Mouse (Mus musculus): ENCODE measurements at regions not wholly inside any gene's neighbourhood (a gene's known extent, or its start where the extent isn't known, plus 50 kb on each side); places are given as distances from the start of the nearest gene placed in this dataset.

DNA sequence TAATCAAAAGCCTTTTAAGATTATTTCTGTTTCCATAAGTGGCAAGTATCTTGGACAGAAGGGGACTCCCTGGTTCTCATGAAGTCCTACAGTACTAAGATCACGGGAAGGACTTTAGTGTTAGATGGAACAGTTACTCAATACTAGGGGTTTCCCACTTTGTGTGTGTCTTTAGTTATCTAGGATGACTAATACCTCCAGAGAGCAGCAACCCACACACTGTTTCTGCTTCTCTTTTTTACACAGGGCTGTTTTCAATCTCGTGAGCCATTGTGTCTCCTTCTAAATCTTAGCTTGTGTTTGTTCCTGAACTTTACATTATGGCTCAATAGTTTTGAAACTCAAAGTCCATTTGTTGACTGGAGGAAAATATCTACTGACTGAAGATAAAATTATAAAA lies 496.5 kb upstream of the Impg1 start:
- Histone ChIP-seq H3K4me1 (no peaks in the 10 kb centered on the region), H3K27ac (replicated peaks) (no peak overlapping the region), H3K9ac (no peak overlapping the region), H3K36me3 (no peaks in the 10 kb centered on the region), H3K9me3 (replicated peaks) (no peaks in the 10 kb centered on the region), H3K27me3 (no peaks in the 10 kb centered on the region), H3K4me3 (replicated peaks) (no peak overlapping the region), H3K4me2 (replicated peaks) (no peak overlapping the region)
- ATAC-seq (ENCODE audit: insufficient number of reproducible peaks, low FRiP score, low TSS enrichment, low read depth), result no peak
- 82% methylated on average over 2 of the region's 2 CpGs for WGBS

DNA sequence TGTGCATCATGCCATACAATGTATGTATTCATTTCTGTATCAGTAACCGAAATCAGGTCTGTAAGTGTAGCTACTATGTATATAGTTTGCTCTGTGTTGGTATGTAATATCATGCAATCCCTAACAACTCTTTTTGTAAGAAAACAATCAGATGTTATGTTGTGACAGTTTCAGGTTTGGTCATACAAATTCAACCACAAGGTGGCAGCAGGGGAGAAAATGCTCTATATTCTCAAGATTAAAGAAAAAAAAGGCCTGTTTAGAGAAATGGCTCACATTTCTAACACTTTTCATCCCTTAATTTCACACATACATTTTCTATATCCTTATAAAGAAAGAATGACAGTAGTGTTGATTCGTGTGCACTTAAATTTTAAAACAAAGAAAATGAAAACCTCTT lies 477.7 kb upstream of the Impg1 start:
- ATAC-seq (ENCODE audit: insufficient number of reproducible peaks, low FRiP score, low TSS enrichment, low read depth), result no peak
- H3K4me2 ChIP-seq (replicated peaks), result no peak overlapping the region
- H3K27me3 ChIP-seq, result no peaks in the 10 kb centered on the region
- H3K4me3 ChIP-seq (replicated peaks), result no peak overlapping the region
- H3K9me3 ChIP-seq (replicated peaks), result no peaks in the 10 kb centered on the region
- no peak overlapping the region for H3K27ac ChIP-seq (replicated peaks)
- 60% methylated on average over 2 of the region's 2 CpGs for WGBS
- H3K4me1 ChIP-seq, result no peaks in the 10 kb centered on the region
- H3K9ac ChIP-seq, result no peak overlapping the region
- H3K36me3 ChIP-seq, result no peaks in the 10 kb centered on the region

DNA sequence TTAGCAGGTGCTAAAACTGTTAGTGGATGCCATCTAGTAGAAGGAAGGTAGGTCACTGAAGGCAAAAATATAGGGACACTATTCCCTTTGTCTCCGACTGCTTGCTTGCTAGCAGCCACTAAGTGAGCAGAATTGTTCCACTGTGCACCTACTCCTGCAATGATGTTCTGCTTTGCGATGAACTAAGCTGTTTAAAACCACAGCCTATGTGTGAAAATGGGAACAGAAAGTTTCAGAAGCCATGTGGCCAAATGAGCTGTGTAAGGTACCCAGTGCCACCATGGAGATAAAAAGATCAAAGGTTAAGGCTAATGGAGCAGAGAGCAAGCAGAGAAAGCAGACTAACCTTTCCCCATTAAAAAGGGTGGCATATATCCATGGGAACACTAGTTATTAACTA lies 476.1 kb upstream of the Impg1 start:
- Histone ChIP-seq H3K9ac (no peak overlapping the region), H3K4me2 (replicated peaks) (no peak overlapping the region), H3K9me3 (replicated peaks) (no peaks in the 10 kb centered on the region), H3K36me3 (no peaks in the 10 kb centered on the region), H3K27me3 (no peaks in the 10 kb centered on the region), H3K4me1 (no peaks in the 10 kb centered on the region), H3K27ac (replicated peaks) (no peak overlapping the region), H3K4me3 (replicated peaks) (no peak overlapping the region)
- ATAC-seq (ENCODE audit: insufficient number of reproducible peaks, low FRiP score, low TSS enrichment, low read depth), result no peak
- 59% methylated on average over 2 of the region's 2 CpGs for WGBS

DNA sequence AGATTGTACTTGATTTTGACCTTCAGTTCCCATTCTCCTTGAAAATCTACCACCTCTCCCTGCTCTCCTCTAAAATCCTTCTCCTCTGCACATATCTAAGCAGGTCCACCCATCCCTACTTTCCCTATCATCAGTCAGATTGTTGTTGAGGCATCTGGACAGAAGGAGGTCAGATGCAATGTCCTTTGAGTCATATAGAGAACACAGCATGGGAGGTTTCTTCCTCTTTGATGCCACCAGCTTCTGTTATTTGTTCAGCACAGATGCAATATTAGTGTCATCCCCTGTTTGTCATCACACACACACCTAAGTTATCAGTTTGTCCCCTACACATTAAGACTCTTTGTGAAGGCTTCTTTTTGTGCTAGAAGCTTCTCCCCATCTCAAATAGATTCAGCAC lies 473.0 kb upstream of the Impg1 start:
- Histone ChIP-seq H3K27ac (replicated peaks) (no peak overlapping the region), H3K36me3 (no peaks in the 10 kb centered on the region), H3K4me3 (replicated peaks) (no peak overlapping the region), H3K27me3 (no peaks in the 10 kb centered on the region), H3K4me1 (no peaks in the 10 kb centered on the region), H3K9me3 (replicated peaks) (no peaks in the 10 kb centered on the region), H3K4me2 (replicated peaks) (no peak overlapping the region), H3K9ac (no peak overlapping the region)
- no peak for ATAC-seq (ENCODE audit: insufficient number of reproducible peaks, low FRiP score, low TSS enrichment, low read depth)

DNA sequence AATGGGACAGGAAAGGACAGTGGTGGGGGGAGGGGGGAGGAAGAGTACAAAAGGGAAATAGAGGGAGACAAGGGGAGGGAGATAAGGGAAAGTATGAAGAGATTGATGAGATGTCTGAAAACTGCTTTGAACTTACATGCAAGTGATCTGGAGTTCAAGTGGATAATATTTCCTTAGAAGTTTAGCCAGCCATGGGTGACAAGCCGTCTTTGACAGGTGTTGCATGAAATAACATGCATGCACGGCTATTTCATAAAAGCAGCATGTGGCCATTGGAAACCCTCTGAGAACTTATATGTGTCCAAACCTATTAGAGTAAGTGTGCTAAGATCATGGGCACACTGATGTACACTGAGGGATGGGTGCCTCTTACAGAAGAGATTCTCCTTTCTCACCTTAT lies 465.3 kb upstream of the Impg1 start:
- no peak for ATAC-seq (ENCODE audit: insufficient number of reproducible peaks, low FRiP score, low TSS enrichment, low read depth)
- Histone ChIP-seq H3K27me3 (no peaks in the 10 kb centered on the region), H3K9ac (no peak overlapping the region), H3K27ac (replicated peaks) (no peak overlapping the region), H3K36me3 (no peaks in the 10 kb centered on the region), H3K9me3 (replicated peaks) (no peaks in the 10 kb centered on the region), H3K4me1 (no peaks in the 10 kb centered on the region), H3K4me2 (replicated peaks) (no peak overlapping the region), H3K4me3 (replicated peaks) (no peak overlapping the region)
- 55% methylated on average over 2 of the region's 2 CpGs for WGBS

DNA sequence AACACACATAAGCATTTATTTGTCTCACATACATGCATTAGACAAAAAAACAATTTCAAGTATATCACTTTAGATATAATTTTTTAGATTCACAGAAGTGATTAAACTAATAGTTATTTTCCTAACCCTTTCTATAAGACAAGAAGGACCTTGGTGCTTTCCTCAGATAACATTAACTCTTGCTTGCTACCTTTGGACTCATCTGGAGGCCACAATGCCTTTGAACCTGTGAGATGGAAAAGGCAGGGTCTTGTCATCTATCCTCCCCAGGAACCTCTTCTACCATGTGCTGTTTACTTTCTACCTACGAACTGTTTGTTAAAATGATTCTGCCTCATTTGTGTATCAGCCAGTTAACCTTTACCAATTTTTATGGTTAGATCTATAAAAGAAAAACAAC lies 455.0 kb upstream of the Impg1 start:
- ATAC-seq (ENCODE audit: insufficient number of reproducible peaks, low FRiP score, low TSS enrichment, low read depth), result no peak
- no peak overlapping the region for H3K27ac ChIP-seq (replicated peaks)
- H3K27me3 ChIP-seq, result no peaks in the 10 kb centered on the region
- 92% methylated on average over 1 of the region's 1 CpGs for WGBS
- H3K4me3 ChIP-seq (replicated peaks), result no peak overlapping the region
- no peak overlapping the region for H3K9ac ChIP-seq
- no peaks in the 10 kb centered on the region for H3K4me1 ChIP-seq
- H3K4me2 ChIP-seq (replicated peaks), result no peak overlapping the region
- H3K9me3 ChIP-seq (replicated peaks), result no peaks in the 10 kb centered on the region
- no peaks in the 10 kb centered on the region for H3K36me3 ChIP-seq

DNA sequence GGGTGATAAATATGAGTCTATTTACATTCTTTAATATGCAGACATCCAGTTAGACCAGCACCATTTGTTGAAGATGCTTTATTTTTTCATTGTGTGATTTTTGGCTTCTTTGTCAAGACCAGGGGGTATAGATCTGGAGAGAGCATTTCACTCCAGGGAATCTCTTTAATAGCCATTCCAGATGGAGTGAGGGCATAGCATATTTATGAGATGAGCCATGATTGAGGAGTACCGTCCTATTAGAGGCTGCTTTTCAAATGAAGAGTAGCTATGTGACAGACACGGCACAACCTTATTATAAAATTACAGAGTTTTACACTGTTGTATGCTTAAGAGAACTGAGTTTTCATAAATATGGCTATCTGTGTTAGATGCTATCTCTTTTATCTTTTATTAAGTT lies 448.6 kb upstream of the Impg1 start:
- WGBS, result 84% methylated on average over 2 of the region's 2 CpGs
- no peaks in the 10 kb centered on the region for H3K36me3 ChIP-seq
- no peak for ATAC-seq (ENCODE audit: insufficient number of reproducible peaks, low FRiP score, low TSS enrichment, low read depth)
- H3K9ac ChIP-seq, result no peak overlapping the region
- no peak overlapping the region for H3K4me2 ChIP-seq (replicated peaks)
- no peaks in the 10 kb centered on the region for H3K4me1 ChIP-seq
- no peaks in the 10 kb centered on the region for H3K9me3 ChIP-seq (replicated peaks)
- H3K27me3 ChIP-seq, result no peaks in the 10 kb centered on the region
- no peak overlapping the region for H3K4me3 ChIP-seq (replicated peaks)
- H3K27ac ChIP-seq (replicated peaks), result no peak overlapping the region

DNA sequence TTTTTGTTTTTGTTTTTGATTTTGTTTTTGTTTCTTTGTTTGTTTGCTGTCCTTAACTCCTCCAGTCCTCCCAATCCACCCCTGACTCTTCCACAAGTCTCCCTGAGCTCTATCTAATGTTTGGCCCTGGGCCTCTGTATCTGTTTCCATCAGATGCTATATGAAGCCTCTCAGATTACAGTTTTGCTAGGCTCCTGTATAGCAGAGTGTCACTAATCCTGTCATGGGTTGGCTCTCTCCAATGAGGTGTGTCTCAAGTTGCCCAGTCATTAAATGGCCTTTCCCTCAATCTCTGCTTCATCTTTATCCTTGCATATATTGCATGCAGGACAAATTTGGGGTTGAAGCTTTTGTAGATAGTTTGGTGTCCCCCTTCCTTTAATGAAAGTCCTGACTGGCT lies 446.9 kb upstream of the Impg1 start:
- Histone ChIP-seq H3K4me1 (no peaks in the 10 kb centered on the region), H3K9me3 (replicated peaks) (no peaks in the 10 kb centered on the region), H3K4me2 (replicated peaks) (no peak overlapping the region), H3K27ac (replicated peaks) (no peak overlapping the region), H3K27me3 (no peaks in the 10 kb centered on the region), H3K4me3 (replicated peaks) (no peak overlapping the region), H3K36me3 (no peaks in the 10 kb centered on the region), H3K9ac (no peak overlapping the region)
- no peak for ATAC-seq (ENCODE audit: insufficient number of reproducible peaks, low FRiP score, low TSS enrichment, low read depth)

DNA sequence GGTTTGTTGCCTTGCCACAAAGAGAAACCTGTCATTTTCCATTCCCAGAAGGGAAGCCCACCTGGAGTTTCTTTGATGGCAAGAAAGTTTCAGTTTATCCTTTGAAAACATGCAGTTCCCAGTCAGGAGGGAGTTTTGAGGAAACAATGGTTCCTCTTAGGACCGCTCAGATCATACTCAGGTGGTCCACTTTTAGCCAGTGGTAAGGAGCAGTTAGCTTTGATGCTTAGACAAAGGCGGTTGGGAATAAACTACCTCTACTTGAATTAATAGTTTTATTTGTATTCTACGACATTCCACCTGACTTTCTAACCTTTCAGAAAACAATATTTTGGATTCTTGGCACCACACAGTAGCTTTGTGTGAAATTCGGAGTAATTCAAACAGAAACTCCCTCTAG lies 401.5 kb upstream of the Impg1 start:
- no peaks in the 10 kb centered on the region for H3K27me3 ChIP-seq
- no peak overlapping the region for H3K9ac ChIP-seq
- H3K4me3 ChIP-seq (replicated peaks), result no peak overlapping the region
- H3K4me2 ChIP-seq (replicated peaks), result no peak overlapping the region
- no peaks in the 10 kb centered on the region for H3K9me3 ChIP-seq (replicated peaks)
- no peak overlapping the region for H3K27ac ChIP-seq (replicated peaks)
- 42% methylated on average over 4 of the region's 4 CpGs for WGBS
- H3K36me3 ChIP-seq, result no peaks in the 10 kb centered on the region
- ATAC-seq (ENCODE audit: insufficient number of reproducible peaks, low FRiP score, low TSS enrichment, low read depth), result no peak
- no peaks in the 10 kb centered on the region for H3K4me1 ChIP-seq

DNA sequence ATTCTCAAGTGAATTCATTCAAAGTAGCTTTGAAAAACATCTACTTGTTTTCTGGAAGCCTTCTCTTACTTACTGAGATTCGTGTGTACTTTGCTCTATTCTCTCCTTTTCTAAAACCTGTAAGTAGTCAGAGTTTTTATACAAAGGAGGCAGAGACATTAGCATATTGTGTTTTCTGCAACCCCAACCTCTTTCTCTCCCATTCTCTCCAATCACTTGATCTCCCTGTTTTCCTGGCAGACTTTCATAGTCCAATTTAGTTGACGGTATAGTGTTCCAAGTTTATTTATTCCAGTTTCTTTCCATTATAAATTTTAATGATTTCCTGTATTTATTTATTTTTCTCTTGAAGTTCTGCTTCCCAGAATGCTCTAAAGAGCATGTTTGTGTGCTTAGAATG lies 393.7 kb upstream of the Impg1 start:
- no peak for ATAC-seq (ENCODE audit: insufficient number of reproducible peaks, low FRiP score, low TSS enrichment, low read depth)
- 42% methylated on average over 2 of the region's 2 CpGs for WGBS
- Histone ChIP-seq H3K9ac (no peak overlapping the region), H3K4me1 (no peaks in the 10 kb centered on the region), H3K36me3 (no peaks in the 10 kb centered on the region), H3K9me3 (replicated peaks) (no peaks in the 10 kb centered on the region), H3K4me3 (replicated peaks) (no peak overlapping the region), H3K4me2 (replicated peaks) (no peak overlapping the region), H3K27ac (replicated peaks) (no peak overlapping the region), H3K27me3 (no peaks in the 10 kb centered on the region)

DNA sequence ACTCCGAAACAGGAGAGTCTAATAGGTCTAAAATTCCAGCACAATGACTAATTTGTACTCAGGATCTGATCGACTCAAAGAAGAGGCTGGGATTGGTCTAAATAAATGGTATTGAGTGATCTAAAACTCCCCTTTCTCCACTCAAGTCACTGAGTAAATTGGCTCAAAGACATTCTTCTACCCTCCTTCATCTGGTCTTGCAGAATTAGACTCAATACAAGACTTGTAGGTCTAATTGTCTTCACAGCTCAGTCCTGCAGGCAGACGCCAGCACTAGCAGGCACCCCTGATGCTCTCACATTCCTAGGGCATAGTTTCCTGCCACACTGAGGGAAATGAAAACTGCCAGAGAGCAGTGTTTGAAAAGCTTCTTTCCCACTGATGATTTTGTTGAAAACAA lies 382.9 kb upstream of the Impg1 start:
- no peak overlapping the region for H3K4me3 ChIP-seq (replicated peaks)
- no peaks in the 10 kb centered on the region for H3K4me1 ChIP-seq
- no peaks in the 10 kb centered on the region for H3K9me3 ChIP-seq (replicated peaks)
- no peaks in the 10 kb centered on the region for H3K27me3 ChIP-seq
- no peak overlapping the region for H3K9ac ChIP-seq
- WGBS, result 45% methylated on average over 3 of the region's 3 CpGs
- H3K27ac ChIP-seq (replicated peaks), result no peak overlapping the region
- H3K4me2 ChIP-seq (replicated peaks), result no peak overlapping the region
- ATAC-seq (ENCODE audit: insufficient number of reproducible peaks, low FRiP score, low TSS enrichment, low read depth), result no peak
- no peaks in the 10 kb centered on the region for H3K36me3 ChIP-seq

DNA sequence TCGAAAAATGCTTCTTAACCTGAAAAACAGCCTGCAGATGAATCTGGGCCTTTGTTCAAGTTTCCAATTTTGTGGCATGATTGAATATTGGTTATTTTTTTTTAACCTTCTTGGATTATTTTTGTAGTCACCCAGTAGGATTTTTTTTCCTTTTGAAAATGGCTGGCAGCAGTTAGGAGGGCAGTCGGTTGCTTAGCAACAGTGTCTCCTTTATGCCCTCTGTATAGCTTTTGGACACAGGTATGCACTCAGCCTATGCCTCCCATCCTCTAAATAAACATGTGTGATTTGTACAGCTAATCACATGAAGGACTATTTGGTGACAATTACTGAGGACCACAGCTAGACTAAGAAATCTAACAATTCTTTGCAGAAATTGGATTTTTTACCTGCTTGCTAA lies 367.5 kb upstream of the Impg1 start:
- Histone ChIP-seq H3K36me3 (no peaks in the 10 kb centered on the region), H3K9ac (no peak overlapping the region), H3K4me2 (replicated peaks) (no peak overlapping the region), H3K27me3 (no peaks in the 10 kb centered on the region), H3K4me3 (replicated peaks) (no peak overlapping the region), H3K27ac (replicated peaks) (no peak overlapping the region), H3K9me3 (replicated peaks) (no peaks in the 10 kb centered on the region), H3K4me1 (no peaks in the 10 kb centered on the region)
- 77% methylated on average over 2 of the region's 2 CpGs for WGBS
- ATAC-seq (ENCODE audit: insufficient number of reproducible peaks, low FRiP score, low TSS enrichment, low read depth), result no peak

DNA sequence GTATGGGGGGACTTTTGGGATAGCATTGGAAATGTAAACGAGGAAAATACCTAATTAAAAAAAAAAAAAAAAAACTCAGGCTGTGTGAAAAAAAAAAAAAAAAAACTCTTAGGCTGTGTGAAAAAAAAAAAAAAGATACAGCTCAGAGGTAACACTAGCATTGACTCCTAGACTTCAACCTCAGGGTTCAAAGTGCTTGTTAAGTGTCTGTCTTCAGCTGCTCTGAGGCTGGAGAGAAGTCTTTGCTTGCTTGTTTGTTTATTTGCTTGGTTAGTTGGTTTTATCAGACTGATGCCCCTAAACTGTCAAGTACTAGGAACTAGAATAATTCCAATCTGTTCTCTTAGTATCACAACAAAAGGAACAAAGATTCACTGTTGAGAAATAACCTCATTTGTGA lies 360.1 kb upstream of the Impg1 start:
- Histone ChIP-seq H3K27me3 (no peaks in the 10 kb centered on the region), H3K9ac (no peak overlapping the region), H3K36me3 (no peaks in the 10 kb centered on the region), H3K4me3 (replicated peaks) (no peak overlapping the region), H3K27ac (replicated peaks) (no peak overlapping the region), H3K4me1 (no peaks in the 10 kb centered on the region), H3K4me2 (replicated peaks) (no peak overlapping the region), H3K9me3 (replicated peaks) (no peaks in the 10 kb centered on the region)
- WGBS, result 54% methylated on average over 1 of the region's 1 CpGs
- ATAC-seq (ENCODE audit: insufficient number of reproducible peaks, low FRiP score, low TSS enrichment, low read depth), result no peak

Data from embryonic facial prominence, embryonic 15.5 days (tissue).